Mouse (Mus musculus) small intestine, adult 2 months (tissue): ENCODE results near the gene Fam192a.

Experiments used
- CTCF ChIP-seq: fragments of 200-500 bp; IDR thresholded peaks from 2 replicates; pipeline ENCODE4 v1.5.1; 2012; ENCODE audit warnings: low read depth, mild to moderate bottlenecking, control low read depth, inconsistent platforms, low read length, moderate library complexity, mixed read lengths; ENCODE audit not compliant: insufficient replicate concordance, insufficient read length; ENCODE audit errors: extremely low read depth
- POLR2A ChIP-seq: fragments of 200-500 bp; IDR thresholded peaks from 2 replicates; pipeline ENCODE4 v1.6.1; 2012; ENCODE audit warnings: low read depth, mild to moderate bottlenecking, control low read depth, inconsistent platforms, low read length, moderate library complexity

DNA sequence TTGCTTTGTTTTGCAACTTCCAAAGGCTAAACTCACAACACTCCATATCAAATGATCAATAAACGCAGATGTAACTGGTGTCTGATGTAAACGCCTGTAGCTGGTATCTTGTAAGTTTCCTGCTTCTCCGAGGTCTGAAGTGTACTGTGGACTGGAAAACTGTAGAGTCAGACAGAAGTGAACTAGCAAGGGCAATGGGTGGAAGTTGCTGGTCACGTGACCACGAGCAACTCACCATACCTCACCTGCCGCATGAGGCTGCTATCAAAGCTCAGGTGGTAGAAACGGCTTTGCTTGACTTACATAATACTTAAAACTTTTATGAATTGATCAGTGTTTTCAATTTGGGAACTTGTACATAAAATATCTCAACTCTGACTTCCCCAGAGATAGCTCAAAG, 74.6 kb downstream of the Fam192a start:
- TF ChIP-seq POLR2A = no peak
- no peak for TF ChIP-seq CTCF
